Mouse (Mus musculus) ES-E14 (cell line): ENCODE measurements around the gene Cog5.

ENCODE experiments used
- MAFK ChIP-seq: IDR thresholded peaks from 2 replicates; pipeline ENCODE4 v1.6.1; 2014; ENCODE audit warnings: mild to moderate bottlenecking, low read depth, low read length, inconsistent platforms; ENCODE audit not compliant: insufficient read depth
- ZC3H11A ChIP-seq: IDR thresholded peaks from 2 replicates; pipeline ENCODE4 v1.6.1; 2012; ENCODE audit warnings: low read depth, mild to moderate bottlenecking, inconsistent platforms, low read length, borderline replicate concordance
- ZNF384 ChIP-seq: IDR thresholded peaks from 2 replicates; pipeline ENCODE4 v1.6.1; 2012; ENCODE audit warnings: low read depth, low read length, inconsistent platforms

GRCm38 (mm10) chr12:31857784-31858183, 203.1 kb downstream of the Cog5 start:
- TF ChIP-seq MAFK (no peak), ZC3H11A (no peak), ZNF384 (no peak)
